Mouse (Mus musculus) retina, postnatal 7 days (tissue): ENCODE measurements around the gene Gstm4.
"Not testable (repeated sequence)": the region's sequence is repeated elsewhere in the genome, so short reads cannot be mapped to it uniquely, and the experiment has no call there.

ENCODE experiments used
- DNase-seq: peaks from one replicate; pipeline ENCODE4 v3.0.0-alpha.2; 2012; ENCODE audit warnings: low read depth, low spot score

The Gstm4 gene

DNA sequence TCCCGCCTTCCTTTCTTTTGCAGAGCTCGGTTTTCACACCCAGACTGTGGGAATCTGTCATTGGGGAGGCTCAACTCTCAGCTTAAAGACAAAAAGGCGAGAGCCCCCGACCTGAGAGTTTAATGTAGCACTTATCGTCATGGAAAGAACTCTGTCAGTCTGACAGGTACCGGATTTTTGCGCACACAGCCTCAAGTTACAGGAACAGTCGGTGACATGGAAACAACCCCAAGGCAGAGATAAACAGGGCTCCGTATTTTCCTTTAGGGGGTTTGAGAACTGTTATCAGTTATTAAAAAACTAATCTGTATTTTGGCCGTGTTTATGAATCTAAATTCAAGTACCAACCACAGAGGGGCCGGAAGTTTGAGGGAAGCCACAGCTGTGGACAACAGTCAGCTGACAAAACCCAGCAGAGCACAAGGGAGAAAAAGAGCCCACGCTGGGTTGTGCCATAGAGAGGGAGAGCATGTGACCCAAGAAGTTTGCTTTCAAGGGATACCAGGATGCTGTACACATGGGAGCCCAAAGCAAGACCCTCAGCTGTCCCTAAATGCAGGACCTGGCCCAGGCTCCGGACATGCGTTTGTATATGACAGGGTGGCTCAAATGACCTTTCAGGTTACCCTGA lies 26.4 kb downstream of the Gstm4 start:
- no peak for DNase-seq

DNA sequence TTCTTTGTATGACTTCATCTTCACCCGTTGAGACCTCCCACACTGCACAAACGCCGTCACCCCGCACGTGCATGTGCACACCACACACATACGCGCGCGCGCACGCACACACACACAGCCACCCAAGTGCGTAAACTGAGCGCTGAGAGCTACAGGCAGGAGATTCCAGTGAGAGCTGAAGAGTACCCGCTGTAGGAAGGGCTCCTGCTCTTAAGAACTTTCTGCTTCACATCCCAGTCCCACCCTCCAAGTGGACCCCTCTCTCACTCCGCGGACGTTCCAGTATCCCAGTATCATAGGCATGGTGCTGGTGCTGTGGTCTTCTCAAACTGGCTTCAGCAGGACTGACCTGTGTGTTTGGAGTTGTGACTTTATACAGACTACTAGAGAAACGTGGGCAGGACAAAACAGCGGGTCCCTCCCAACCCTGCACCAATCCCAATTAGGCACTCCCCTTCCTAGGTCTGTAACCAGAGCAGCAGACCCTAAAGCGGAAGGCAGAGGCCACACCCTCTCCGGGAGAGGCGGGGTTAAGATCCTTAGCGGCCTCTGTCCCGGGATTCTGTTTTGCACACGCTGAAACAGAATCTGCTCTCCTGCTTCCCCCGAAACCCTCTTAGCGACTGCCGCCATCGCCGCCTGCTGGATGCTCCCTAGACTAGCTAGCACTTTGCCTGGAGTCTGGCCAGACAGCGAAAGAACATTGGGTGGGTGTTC lies 27.1 kb downstream of the Gstm4 start, which contains the start of gene Gstm1:
Gene Gstm1, minus strand, starts transcription at position 501 of the 717 bp plus-strand sequence.
- DNase-seq: peak; percentile 77

DNA sequence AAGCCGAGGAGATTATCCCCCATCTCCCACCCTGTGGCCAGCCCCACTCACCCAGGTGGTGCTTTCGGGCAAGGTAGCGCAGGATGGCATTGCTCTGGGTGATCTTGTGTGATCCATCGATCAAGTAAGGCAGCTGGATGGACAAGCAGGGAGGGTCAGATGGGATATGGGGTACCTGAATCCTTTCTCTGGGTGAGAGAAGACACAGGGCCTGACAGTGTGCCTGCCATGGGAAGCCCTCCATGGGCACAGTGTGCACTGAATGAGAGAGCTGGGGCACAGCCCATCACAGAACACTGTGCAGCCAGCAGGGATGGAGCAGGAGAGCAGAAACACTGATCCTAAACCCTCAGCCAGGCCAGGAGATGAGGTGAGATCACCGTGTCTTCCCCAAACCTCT lies 28.2 kb downstream of the Gstm4 start:
- DNase-seq: not testable (repeated sequence)

DNA sequence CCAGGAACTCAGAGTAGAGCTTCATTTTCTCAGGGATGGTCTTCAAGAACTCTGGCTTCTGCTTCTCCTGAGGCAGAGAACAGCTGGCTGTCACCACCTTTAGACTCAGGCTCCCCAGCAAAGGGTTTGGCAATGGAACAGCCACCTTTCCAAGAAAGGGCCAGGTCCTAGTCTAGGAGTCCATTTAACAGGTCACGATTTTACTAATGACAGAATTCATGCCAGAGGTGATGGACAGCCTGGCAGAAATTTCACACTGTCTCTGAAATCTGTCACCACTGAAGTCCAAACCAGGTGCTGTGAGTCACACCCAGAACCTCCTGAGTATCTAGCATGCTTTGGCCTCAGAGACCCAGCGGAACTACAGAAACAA lies 29.7 kb downstream of the Gstm4 start:
- DNase-seq: no peak

DNA sequence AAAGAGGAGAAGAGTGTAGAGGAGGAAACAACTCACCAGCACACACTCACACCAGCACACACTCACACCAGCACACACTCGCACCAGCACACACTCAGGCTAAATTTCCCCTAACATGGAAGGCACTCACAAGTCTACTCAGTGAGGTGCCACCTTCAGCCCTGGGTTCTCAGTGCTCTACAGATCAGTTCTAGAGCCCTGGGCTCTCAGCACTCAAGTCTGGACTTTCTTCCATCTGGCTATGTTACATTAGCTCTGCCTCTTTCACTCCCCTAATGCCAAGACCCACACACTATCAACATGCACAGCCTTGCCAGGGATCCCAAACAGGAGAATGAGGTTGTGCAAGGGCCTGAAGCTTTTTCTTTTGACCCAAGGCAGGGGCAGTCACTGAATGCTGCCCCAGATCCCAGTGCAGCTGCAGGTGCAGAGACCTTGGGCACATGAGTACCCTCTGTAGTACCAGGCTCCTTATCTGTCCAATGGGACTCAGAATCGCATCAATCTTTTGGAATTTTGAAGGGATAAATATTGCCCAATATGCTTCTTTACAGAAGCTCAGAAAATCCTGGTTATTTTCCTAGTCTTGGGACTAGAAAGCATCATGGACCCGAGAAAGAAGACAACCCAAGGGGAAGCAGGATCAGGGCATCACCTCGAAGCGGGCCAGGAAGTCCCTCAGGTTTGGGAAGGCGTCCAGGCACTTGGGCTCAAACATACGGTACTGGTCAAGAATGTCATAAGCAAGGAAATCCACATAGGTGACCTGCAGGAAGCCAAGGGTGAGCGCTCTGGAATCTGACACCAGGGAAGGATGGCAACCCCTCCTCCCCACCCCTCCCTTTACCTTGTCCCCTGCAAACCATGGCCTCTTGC lies 30.4 kb downstream of the Gstm4 start:
- DNase-seq: no peak

DNA sequence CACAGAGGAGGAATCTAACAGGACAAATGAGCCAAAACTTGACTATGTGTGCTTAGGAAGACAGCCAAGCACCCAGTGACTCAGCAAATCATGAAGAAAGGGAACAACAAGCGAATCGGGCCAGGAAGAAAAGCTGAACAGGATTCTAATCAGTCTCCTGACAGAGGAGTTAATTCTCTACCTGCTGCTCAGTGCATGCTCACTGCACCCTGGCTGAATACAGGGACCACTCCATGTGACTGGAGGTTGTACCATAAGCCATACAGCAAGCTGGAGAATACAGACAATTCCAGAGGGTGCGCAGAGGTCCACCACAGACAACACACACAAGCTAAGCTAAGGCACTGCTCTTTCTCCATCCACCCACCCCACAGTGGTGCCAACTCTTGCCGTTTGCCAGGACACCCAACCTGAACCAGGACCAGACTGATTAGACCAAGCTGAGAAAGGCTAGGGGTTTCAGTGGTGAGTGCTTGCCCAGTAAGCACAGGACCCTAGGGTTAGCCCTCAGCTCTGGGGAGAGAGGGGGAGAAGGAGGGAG lies 31.3 kb downstream of the Gstm4 start:
- DNase-seq: no peak

DNA sequence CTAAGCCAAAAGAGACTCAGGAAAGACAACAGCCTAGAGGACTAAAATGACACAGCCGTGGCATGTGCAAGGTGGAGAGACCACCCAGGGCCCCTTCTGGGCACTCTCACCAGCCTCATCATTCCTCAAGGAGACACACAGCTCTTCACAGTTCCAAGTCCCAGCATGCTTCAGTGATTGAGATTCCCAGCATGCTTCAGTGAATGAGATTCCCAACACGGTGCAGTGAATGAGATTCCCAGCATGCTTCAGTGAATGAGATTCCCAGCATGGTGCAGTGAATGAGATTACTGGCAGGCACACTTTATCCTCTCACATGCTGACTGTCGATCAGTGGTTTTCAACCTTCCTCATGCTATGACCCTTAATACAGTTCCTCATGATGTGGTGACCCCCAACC lies 33.1 kb downstream of the Gstm4 start:
- peak; percentile 32 for DNase-seq

DNA sequence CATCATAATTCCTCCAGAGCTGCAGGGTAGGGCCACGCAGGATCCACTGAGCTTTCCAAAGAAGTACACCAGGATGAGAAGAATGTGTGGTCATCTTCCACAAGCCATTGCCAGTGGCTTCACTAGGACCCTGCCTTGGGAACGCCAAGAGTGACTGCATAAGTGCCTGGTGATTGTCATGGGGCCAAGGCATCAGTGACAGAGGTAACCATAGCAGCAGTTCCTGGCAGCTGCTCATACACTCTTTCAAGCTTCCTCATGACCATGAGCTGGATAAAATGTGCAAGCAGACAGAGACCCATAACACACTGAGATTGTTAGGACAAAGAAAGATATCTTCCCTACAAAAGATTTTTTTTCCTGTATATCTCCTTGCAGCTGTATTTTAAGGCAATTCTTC lies 34.4 kb downstream of the Gstm4 start:
- DNase-seq: no peak

DNA sequence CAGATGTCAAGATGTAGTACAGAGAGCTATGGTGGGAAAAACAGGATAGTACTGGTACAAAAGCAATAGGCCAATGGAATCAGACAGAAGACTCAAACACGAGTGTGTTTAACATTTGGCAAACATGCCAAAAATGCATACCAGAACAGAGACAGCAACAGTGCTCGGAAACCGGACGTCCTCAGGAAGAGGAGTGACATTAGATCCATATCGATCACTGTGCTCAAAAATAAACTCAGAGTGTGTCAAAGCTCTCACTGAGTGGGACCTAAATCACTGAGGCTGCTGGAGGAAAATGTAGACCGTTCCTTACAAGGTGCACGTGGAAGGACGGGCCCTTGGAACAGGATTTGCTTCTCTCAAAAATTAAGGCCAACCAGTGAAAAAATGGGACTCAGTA lies 42.7 kb downstream of the Gstm4 start:
- DNase-seq: no peak

DNA sequence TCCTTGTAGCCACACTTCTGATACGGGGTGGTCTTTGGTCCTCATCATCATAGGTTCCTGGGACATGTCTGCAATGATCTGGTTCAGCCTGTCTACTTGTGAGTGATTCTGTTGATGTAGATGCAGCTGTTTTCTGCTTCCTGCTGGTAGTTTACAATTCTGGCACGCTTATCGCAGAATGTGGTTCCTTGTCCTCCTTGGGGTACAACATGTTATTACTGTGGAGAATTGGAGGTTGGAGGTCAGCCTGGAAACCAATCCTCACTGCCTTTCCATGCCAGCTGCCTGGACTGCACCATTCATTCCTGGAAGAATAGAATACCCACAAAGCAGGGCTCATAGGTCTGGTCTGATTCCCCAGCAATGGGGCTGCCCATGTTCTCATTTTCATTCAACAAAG lies 45.2 kb downstream of the Gstm4 start:
- DNase-seq: no peak

DNA sequence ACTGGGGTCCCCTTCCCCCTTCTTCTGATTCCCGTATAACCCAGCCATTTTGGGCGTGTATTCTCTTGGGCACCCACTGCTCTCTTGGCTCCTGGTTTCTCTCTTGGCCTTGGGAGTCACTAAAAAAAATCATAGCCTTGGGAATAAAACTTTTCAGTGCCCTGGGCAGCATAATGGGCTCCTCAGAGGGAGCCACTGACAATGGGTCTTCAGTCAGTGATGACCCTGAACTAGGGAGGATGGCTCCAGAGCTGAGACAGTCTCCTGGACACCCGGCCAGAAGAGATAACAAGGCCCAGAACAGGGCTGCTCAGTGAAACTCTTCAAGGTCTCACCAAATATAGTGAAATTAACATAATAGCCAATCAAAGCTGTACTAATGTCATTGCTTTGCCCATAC lies 46.1 kb downstream of the Gstm4 start:
- no peak for DNase-seq

DNA sequence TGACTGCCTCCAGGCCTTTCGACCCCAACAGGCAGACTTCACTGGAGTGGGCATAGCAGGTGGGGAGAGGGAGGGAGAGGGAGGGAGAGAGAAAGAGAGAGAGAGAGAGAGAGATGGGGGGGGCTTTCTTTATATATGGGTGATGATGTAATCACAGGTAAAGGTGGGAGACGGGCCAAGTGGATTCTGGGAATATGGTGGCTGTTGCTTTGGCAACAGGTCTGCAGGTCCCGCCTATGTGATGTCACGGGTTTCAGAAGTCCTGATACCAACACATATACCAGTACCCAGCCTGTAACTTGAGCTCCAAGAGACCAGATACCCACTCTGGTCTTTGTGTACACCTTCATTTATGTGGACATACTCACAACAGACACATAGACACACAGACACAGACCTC lies 48.1 kb downstream of the Gstm4 start:
- no peak for DNase-seq

DNA sequence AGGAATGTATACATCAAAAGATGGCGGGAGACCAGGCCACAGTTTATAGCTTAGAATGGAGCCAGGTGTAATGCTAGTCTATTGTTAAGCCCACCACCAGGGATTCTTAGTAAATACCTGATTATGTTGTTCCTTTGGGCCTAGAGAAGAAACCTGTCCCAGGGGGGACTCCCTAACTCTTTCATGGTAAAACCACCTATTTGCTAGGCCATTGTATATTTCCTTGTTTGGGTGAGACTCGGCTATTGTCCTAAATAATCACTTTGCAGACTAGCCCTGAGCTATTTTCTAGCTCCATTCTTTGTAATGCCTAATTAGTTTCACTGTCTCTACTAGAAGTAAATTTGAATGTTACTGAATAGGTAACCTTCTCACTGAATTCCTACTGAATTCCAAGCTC lies 48.7 kb downstream of the Gstm4 start:
- not testable (repeated sequence) for DNase-seq
